Mouse (Mus musculus) kidney, postnatal 14 days (tissue): ENCODE measurements around the gene Stat4.

ENCODE experiments used
- DNase-seq: peaks from one replicate; pipeline ENCODE4 v3.0.0; 2022; ENCODE audit warnings: mixed read lengths

Stat4 gene

DNA sequence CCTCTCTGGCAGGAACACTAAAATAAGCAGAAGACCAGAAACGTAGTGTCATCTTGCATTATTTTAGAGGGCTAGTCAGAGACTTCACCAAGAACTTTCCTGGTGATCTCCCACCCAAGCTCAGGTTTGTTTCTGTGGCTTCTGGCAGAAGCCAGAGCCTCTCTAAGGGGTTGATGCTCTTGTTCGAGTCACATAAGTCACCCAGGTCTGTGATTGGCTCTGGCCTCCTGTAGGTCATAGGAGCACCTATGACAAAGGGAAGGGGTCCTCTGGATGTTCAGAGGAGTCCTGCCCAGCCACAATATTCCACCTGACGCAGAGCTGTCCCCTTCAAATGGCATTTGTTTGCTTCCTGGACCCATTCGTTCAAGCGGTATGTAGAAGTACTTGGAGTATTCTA is at the start of gene Stat4:
Gene Stat4, plus strand, starts transcription at position 301 of the 400 bp plus-strand sequence.
- no peak for DNase-seq

DNA sequence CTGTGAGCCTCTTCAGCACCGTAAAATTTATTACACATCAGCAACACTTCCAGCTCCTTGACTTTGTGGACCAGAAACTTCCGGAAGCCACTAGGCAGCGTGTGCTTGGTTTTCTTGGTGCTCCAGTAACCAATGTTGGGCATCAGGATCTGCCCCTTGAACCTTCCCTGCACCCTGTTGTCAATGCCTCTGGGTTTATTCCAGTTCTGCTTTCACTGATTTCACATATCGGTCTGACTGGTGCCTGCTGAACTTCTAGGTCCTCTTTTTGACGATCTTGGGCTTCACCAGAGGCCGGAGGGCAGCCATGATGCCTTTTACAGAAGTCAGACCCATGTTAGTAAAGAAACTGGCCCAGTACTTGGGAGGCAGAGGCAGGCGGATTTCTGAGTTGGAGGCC is 48.6 kb upstream of the Stat4 start:
- DNase-seq, result no peak

DNA sequence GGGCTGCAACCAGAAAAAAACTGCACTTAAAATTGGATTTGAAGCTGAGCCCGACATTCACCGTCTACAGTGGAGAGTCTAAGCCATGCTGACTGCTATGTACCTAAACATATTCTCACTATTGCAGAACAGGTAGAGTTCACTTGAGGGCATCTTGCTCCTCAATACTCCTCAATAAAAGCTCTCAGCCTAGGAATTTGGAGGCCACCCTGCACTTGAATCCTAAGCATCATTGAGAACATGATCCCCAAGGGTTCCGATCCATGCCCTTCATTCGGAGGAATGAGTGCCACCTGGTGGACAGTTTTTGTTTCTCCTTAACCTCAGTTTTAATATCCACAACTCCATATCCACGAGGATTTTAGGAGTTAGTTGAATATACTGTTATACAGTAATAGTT is 42.2 kb upstream of the Stat4 start:
- peak; percentile 48 for DNase-seq

DNA sequence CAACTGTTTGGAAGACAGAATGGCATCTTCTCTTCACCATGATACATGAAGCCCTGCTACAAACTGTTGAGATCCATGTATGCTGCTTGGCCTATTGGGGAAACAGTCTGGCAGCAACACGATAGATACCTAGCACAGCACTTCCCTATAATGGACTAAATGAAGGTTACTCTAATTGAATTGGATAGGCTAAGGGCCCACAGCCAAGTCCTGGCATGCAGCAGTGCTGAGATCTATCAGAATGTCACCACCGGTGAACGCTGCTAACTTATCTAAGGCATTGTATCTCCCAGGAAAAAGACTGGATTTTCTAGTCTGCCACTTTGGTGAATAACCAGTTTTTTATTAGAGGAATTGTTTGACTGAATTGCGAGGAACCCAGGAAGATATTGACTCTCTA is 39.8 kb upstream of the Stat4 start:
- DNase-seq, result no peak

DNA sequence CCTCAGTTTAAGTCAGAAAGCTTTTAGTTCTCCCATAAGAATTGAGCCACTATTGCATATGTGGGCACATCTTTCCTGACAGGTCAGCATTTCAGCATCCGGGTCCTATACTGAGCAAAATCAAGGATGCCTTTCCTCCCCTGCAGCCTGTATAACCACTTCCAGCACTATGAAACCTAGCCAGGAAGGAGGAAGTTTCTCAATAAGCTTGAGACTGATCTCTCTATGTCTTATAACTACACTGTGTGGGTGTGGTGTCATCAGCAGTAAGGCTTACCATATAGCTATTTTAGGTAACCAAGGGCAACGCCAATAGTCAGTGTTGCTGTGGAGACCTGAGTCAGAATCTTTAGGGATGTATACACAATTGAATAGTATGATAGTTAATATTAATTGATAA is 22.3 kb upstream of the Stat4 start:
- no peak for DNase-seq

DNA sequence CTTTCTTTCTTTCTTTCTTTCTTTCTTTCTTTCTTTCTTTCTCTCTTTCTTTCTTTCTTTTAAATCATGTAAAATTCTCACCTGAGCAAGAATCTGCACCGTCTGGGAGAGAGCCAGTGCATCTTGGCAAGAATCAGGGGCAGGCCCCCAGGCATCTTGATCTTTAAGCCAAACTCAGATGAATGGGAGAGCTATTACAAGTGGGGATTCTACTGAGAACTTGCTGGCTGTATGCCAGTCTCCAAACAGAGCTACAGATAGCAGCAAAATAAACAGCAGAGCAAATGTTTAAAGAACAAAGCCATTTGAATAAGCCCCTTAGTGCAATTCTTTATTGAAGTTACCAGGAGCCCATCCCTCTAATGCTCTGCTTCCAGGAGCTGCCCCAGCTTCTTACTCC is 18.0 kb upstream of the Stat4 start:
- DNase-seq, result no peak

DNA sequence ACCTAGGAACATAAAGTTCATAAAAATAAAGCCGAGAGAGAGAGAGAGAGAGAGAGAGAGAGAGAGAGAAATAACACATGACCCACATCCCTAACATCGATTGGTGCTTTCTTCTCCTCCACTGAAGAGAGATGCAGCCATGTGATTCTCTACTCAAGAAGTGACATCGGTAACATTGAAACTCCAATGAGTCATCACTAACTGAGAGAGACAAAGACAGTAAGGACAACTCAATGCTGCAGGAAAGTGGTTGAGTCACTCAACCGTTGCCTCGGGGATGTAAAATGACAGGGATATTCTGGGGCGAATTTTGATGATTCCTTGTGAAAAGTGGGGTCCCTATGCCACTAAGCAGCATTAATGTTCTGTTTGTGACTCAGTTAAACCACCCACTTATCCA is 16.8 kb upstream of the Stat4 start:
- DNase-seq, result no peak

DNA sequence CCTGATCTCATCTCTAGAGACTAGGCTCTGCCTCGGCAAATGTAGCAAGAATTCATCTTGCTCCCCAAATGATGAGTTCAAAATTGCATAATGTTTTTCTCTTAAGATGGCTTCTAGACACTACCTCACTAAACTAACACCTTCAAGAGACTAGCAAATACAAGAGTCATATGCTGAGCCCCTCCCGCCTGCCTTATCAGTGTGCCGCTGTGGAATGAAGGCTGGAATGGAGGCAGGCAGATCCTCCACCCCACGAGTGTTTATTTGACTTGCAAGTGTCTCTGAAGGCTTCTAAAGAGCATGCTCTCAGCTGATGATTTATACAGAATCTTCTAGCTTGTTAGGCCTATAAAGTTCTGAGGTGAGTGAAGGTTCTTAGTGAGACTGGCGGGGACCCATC is 11.4 kb upstream of the Stat4 start:
- DNase-seq, result no peak

DNA sequence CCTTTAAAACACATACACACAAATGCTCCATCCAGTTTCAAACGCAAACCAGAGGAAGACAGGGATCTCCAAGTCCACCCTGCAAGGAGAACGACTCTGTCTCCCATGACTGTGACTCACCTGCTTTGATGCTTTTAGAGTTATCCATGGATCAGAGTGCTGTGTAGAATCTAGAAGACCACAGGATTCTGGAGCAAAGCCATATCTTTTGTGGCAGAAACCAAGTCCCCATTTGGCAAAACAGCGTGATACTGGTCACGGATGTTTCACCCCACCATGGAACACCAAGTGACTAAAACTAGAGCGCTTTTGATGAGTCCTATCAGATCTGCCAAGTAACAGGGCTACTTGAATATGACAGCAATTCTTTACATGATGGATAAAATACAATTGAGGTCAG is 7.9 kb upstream of the Stat4 start:
- no peak for DNase-seq

DNA sequence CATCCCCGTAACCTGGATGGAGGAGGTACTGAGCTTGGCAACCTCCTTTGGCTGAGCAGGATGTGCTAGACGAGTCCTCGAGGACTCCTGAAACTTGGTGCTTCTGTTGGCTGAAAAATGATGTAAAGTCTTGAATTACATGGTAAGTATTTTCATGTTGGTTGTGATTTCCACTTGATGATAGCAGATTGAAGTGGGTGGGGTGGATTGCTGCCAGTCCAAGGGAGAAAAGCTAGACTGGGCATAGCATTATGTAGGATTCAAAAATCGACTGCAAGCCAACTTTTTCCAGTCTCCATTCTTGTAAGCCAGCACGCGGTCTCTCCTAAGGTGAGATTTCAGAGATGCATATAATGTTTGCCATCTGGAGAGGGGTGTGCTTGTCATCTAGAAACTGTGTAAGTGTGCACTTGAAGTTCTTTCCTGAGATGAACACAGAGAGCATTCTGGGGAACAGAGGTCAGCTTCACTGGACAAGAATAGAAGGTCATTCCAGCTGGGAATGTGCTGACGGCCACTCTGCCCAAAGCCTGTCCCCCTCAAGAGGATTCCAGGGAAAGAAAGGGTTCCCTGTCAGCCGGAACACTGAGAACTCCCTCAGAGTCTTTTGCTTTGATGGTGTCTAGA is 5.1 kb downstream of the Stat4 start:
- no peak for DNase-seq

DNA sequence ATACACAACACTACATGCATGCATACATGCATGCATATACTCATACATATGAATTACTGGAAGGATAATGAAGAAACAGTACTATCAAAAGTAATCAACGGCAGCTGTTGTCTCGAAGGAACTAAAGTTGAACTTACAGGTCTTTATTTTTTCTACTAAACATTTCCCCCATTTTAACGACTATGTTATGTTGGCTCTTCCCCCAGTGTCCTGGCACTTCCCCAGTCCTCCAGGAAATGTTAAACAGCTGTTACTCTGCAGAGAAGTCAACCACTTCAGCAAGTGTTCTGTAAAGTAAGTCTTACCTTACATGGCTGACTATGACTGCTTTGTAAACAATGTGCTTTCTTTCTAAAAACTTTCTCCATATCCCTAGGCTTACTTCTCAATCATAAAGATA is 9.1 kb downstream of the Stat4 start:
- peak; percentile 38 for DNase-seq

DNA sequence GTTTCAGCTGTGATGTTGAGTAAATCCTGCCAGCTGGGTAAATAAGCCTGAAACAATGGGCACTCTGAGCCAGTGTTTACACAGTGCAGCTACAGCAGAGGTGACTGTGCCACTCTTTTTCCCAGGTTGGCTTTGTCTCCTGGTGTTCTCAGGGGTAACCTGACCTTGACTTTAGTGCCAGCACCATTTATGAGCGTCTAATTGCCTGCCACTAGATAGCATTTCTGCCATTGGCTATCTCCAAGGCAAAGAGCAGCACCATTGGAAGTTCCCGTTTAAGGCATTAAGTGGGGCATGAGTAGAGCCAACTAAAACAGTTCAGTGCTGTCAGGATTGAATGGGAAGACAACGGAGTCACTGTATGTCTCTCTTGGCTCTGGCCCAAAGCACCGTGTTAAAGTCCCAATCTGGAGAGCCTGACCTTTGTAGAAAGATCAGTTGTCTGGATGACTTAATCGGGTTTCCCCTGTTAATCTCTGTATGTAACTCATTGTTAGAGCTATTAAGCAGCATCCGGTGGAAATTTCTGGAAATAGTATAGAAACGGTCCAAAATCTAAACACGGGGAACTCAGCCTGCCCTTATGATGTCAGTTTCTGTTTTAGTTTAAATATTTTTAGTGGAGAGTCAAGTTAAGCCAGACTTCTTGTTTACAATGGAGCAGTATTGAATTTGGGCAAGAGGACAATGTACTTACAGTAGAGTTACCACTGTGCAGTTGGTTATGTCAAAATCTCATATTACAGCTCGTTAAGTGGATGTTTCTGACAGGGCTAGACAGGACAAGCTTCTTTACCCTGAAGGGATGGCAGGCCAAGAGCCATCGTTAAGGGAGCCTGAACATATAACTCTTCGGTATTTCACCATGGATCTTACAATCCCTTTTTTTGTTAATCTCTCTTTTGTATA is 10.1 kb downstream of the Stat4 start:
- DNase-seq, result peak; percentile 14

DNA sequence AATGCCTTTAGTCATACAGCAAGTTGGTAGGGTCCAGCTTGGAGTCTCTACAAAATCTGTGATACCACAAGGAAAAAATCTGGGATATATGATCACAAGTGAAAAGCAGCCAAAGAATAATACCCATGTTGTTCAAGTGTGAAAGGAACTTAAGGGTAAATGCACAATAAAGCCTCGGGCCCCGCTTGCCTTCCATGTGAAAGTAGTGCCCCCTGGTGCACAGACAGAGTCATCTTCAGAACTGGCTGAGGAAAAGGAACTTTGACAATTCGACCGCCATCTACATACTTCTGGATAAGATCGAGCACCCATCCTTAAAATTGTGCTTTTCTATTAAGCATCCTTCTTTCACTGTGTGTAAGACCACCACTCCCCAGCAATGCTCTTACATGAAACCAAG is 11.6 kb downstream of the Stat4 start:
- peak; percentile 37 for DNase-seq

DNA sequence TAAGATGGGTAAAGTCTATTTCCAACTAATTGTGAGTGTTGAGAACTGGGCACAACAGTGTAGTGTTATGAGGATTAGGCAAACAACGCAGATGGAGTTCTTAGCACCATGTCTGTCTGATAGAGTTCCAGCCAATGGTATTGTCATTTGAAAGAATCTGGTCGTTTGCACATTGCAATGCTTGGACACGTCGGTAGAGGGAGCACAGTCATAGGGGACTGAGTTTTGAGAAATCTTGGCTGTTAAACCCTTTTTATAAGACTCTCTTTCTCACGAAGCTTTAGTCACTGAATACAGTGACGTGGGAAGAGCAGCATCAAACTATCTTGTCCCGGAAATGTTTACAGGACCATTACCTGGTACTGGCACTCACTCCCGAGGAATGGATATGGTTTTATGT is 17.1 kb downstream of the Stat4 start:
- peak; percentile 62 for DNase-seq

DNA sequence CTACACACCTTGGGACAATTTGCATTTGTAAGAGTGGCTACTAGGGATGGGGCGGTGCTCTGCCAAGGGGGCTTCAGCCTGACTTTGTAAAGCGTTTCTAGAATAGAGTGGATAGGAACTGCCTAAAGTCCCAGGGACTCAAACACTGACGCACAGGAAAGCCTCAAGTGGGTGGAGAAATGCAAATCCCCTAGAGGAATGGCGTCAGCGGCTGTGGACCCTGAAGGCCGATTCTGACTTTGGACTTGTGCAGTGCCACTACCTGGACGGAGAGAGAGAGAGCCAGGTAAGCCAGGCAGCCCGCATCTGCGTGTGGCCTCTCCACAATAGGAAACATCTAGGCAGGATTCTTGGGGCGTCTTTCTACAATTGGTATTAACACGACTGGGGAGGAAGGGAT is 21.5 kb downstream of the Stat4 start:
- peak; percentile 17 for DNase-seq

DNA sequence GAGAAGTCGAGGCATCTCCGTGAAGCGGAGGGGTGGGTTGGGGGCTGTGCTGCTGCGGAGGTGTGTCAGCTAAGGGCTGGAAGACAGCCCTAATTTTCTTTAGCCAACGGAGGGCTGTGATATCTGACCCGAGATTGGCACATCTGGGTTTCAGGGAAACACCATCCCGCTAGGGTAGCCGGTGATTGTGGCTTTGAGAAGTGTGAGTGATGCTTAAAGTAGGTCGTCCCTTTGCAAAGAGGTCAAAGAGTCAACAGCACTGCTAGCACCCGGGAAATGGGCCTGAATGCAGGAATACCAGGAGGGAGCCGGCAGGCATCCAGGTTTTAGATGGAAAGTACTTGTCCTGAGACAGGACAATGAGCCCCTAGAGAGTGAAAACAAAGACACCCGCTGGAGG is 22.0 kb downstream of the Stat4 start:
- DNase-seq, result no peak

DNA sequence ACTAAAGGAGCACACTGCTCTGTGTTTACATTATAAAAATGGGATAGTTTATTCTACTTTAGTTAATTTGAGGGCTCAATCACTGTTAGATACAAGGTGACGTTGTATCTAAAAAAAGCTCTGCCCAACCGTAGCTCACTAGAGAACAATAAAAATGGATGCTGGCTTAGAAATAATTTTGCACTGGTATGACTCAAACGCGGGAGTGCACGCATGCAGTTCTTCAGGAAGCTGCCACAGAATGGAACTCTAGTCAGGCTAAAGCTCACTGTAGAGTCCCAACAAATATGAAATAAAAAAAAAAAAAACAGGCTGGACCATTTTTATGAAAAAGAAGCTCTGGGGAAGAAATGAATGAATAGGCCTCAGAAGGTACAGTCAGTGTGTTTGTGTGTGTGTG is 23.8 kb downstream of the Stat4 start:
- DNase-seq, result no peak

DNA sequence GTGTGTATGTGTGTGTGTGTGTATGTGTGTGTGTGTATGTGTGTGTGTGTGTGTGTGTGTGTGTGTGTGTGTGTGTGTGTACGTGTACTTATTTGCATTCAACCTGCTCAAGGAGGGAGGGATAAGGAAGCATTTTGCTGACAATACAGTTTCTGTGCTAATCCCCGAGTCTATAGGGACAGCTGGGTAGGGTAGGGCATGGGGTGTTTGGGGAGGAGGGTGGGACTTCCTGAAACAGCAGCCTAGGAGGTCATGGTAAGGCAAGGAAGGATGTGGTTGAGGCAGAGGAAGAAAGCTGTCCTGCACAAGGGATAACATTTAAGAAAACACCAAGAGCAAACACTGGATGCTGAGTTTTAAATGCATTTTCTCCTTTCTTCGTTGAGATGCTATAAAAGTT is 24.3 kb downstream of the Stat4 start:
- no peak for DNase-seq

DNA sequence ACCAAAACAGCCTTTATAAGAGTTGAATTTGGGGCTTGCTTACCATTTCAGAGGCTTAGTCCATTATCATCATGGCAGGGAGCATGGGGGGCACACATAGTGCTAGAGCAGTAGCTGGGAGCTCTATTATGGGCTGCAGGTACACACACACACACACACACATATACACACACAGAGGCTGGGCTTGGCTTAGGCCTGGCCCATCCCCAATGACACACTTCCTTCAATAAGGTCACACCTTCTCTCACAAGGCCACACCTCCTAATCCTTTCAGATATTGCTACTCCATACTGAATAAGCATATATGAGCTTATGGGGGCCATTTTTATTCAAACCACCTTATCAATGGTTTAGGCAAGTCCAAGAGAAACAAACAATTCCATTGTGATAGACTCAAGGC is 25.3 kb downstream of the Stat4 start:
- DNase-seq, result no peak

DNA sequence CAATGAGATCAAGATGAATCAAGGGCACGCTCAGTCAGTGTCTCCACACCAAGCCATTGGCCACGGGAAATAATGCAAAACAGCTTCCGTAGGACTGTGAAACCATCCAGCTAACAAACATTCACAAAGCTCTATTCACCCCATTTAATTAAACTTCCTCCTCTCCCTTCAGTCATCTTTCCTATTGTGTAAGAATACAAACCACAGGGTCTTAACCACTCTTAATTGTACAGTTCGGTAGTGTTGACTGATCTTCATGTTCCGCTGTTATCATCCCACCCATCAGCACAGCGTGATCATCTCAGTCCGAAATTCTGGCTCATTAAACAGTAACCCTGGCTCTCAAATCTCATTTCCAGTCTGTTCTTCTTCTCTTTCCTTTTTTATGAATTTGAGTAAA is 25.8 kb downstream of the Stat4 start:
- no peak for DNase-seq

DNA sequence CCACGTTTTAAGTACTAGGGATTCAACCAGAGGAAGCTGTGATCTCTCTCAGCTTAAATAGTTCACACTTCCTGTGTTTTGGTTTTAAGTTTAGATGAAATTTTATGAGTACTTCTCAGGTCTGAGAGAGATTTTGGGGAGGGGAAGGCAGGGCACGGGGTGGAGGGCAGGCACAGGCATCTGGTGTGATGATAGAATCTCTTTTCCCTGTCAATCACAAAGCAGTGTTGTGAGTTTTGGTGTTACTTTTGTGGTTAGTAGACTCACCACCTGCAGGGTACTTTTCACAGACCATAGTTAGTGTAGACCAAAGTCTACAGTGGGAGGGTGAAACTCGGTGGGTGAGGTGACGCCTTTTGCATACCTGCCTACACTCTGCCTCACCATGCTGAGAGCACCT is 32.7 kb downstream of the Stat4 start:
- DNase-seq, result no peak

DNA sequence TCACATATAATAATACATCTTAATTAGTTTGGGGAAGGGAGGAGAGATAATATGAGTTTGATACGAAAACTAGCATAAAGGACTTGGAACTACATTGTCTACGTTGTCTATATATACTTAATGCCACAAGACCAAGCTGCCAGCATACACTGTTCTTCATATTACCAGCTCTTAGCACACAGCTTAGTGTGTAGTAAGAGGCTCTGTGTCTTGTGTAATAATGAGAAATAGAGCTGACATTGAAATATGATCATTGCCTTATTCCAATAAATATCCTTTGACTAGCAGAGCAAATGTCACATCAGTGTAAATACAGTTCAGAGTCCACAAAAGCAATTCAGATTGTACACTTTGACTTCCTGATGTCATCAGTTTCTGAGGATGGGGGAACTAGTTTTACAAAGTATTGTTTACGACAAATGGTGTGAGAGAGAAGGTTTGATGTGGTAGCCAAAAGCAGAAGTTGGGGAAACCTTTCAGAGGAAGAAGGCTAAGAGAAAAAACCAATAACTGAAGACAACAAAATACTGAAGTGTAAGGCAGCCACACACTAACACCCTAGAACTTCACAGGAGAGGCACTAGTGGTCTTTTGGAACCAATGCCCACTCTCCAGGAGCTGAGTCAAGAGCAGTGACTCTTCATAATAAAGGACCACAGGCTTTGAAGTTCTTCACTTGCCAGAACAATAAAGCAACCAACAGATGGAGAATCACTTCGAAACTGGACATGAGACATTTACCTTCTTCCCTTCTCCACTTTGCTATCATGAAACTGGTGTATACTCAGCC is 35.2 kb downstream of the Stat4 start:
- DNase-seq, result no peak

DNA sequence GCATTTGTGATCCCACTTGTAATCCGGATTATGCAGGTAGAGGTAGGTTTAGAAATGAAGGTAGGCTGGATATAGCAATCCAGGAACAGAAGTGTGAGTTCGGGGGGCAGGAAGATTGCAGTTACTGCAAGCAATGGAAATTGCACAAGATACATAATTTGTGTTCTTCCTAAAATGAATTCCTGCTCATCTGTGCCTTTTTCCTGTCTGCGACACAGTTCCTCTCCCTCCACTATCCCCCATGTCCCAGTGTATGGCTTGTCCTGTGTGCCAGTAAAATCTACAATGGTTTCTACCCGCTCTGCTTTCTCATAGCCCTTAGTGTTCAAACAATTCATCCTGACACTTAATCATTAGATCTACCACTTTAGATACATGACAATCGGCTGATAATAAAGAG is 41.7 kb downstream of the Stat4 start:
- DNase-seq, result no peak
